Mouse (Mus musculus): ENCODE results near the gene Gm38431. TPM values are rescaled to one million over a fixed set of nuclear protein-coding genes. Genes with fewer than 3 reads are reported as not detected.
"Not testable (repeated sequence)": the region's sequence is repeated elsewhere in the genome, so short reads cannot be mapped to it uniquely, and the experiment has no call there.

Gene Gm38431
- polyA plus RNA-seq, 1 experiment from 2014 or later = 1.8 TPM

DNA sequence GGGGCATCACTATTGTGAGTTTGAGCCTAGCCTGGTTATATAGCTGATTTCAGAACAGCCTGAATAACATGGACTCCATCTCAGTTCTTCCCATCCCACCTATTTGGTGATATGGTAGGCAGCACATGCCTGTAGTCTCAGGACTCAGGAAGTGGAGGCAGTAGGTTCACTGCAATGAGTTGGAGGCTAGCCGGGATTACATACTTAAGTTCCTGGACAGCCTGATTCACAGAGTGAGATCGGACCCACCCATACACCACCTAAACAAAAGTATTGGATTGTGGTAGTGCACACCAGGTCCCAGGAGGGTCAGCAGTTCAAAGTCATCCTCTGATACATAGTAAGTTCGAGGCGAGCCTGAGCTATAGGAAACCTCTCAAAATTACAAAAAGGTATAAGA is 19.2 kb downstream of the Gm38431 start:
- Histone ChIP-seq H3K4me2 (replicated peaks) (peak overlapping the region; percentile 76), H3K9me3 (no peaks in the 10 kb centered on the region), H3K9ac (peak overlapping the region; percentile 88), H3K4me3 (peak overlapping the region; percentile 87), H3K27ac (0 out of 2 replicates have a peak overlapping the region, but pooled peaks have one; percentile 40), H3K27me3 (no peaks in the 10 kb centered on the region), H3K36me3 (peaks cover 60% of the 10 kb centered on the region), H3K4me1 (peaks cover 15% of the 10 kb centered on the region)
- WGBS = 16% methylated on average over 4 of the region's 4 CpGs
- ATAC-seq (ENCODE audit: low FRiP score, low read depth) = peak; percentile 8; the same call in 1 of the 2 replicates

DNA sequence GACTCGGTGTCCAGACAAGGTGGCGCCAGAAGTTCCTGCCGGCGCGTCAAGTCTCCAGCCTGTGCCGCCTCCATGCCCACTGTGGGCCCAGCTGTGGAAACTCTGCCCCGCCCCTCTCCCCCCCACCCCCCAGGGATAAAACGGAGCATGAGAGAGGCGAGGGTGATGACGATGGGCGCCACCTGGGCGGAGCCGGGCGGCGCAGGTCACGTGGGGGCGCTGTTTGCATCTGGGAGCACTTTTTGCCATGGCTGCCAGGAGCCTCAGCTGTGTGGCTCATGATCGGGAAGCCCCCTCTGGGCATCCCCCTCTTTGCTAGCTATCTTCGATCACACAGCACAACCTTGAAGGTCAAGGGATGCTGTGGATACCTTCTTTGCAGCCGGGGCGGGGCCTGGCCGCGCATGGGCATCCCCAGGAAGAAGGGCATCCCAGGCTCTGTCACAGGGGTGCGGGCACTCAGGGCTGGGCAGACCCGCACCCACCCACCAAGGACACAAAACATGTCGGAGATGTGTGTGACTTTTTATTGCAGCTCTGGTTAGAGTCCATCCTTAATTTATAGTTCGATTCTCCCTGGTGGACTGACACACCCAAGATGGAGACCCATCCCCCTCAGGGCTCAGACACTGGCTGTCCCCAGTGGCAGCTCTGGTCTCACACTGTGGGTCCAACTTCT is 24.7 kb downstream of the Gm38431 start, which contains the start of gene Zglp1:
Zglp1 (minus strand) TSS at position 88 of the 679 bp plus-strand sequence.
- no peak for ATAC-seq (ENCODE audit: low FRiP score, low read depth)
- Histone ChIP-seq H3K4me3 (no peak within 1 kb of the TSS), H3K27ac (no peak within 1 kb of the TSS), H3K36me3 (peaks cover 62% of the 10 kb centered on the region), H3K9me3 (no peaks in the 10 kb centered on the region), H3K4me1 (peaks cover 4% of the 10 kb centered on the region; the same call in 1 of the 2 replicates), H3K4me2 (replicated peaks) (no peak within 1 kb of the TSS), H3K27me3 (no peaks in the 10 kb centered on the region), H3K9ac (no peak within 1 kb of the TSS)
- 83% methylated on average over 27 of the region's 27 CpGs for WGBS

DNA sequence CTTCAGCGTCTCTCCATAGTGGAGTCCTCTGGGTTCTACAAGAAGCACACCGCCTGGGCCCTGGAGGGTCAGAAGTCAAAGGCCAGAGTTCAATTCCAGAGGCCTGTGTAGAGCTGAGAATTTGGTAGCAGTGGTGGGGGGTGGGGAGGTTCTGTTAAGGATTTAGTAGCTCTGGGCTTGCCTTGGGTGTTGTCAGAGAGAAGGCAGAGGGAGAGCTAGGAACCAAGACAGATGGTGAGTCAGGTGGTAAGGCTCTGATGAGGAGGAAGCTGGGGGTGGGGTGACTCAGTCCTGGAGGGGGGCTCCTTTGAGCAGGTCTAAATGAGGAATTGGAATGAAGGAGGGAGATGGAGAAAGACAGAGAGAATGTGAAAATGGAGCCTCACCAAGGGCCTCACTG is 28.9 kb downstream of the Gm38431 start:
- Histone ChIP-seq H3K36me3 (peaks cover 42% of the 10 kb centered on the region), H3K9me3 (no peaks in the 10 kb centered on the region), H3K4me3 (no peak overlapping the region), H3K27me3 (no peaks in the 10 kb centered on the region), H3K27ac (no peak overlapping the region), H3K9ac (no peak overlapping the region), H3K4me2 (replicated peaks) (no peak overlapping the region), H3K4me1 (no peaks in the 10 kb centered on the region)
- 78% methylated on average over 2 of the region's 2 CpGs for WGBS
- ATAC-seq (ENCODE audit: low FRiP score, low read depth) = no peak

GRCm38 (mm10) chr9:21051578-21051977 is 40.2 kb downstream of the Gm38431 start:
- Histone ChIP-seq H3K4me3 (no peak overlapping the region), H3K4me1 (no peaks in the 10 kb centered on the region), H3K9ac (no peak overlapping the region), H3K27me3 (peaks cover 2% of the 10 kb centered on the region; the same call in 1 of the 2 replicates), H3K36me3 (no peaks in the 10 kb centered on the region), H3K9me3 (no peaks in the 10 kb centered on the region), H3K27ac (no peak overlapping the region), H3K4me2 (replicated peaks) (no peak overlapping the region)
- no peak for ATAC-seq (ENCODE audit: low FRiP score, low read depth)
- 64% methylated on average over 10 of the region's 10 CpGs for WGBS

DNA sequence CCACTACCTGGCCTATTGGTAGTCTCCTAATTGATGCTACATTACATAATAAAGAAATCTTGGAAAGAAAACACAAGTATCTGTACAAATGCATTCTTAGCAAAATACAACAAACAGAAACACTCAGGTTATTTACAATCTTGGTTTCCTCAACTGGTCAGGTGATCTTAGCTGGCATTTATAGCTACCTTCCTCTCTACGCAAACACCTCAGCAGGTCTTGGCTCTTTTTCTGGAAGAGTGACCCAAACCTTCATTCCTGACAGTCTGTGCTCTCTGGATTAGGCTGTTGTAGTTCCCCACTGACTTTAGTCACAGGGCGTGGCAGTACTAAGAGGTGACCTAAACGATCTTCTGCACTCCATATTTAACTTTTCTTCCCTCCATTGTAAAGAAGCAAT is 46.6 kb downstream of the Gm38431 start:
- H3K36me3 ChIP-seq = no peaks in the 10 kb centered on the region
- no peak overlapping the region for H3K9ac ChIP-seq
- no peak overlapping the region for H3K4me3 ChIP-seq
- peaks cover 6% of the 10 kb centered on the region for H3K27me3 ChIP-seq
- no peak for ATAC-seq (ENCODE audit: low FRiP score, low read depth)
- no peak overlapping the region for H3K4me2 ChIP-seq (replicated peaks)
- no peak overlapping the region for H3K27ac ChIP-seq
- H3K9me3 ChIP-seq = no peaks in the 10 kb centered on the region
- H3K4me1 ChIP-seq = no peaks in the 10 kb centered on the region
- 82% methylated on average over 3 of the region's 3 CpGs for WGBS

- H3K9me3 ChIP-seq; H3K27ac ChIP-seq; H3K4me3 ChIP-seq; ATAC-seq (ENCODE audit: low FRiP score, low read depth); H3K4me1 ChIP-seq; H3K4me2 ChIP-seq (replicated peaks); H3K9ac ChIP-seq; H3K36me3 ChIP-seq: not testable (repeated sequence)
- peaks cover 10% of the 10 kb centered on the region for H3K27me3 ChIP-seq
- WGBS = 52% methylated on average over 1 of the region's 1 CpGs
Observed at GRCm38 (mm10) chr9:21044785-21045184, 47.0 kb downstream of the Gm38431 start.

- Histone ChIP-seq H3K9ac (no peak overlapping the region), H3K4me1 (no peaks in the 10 kb centered on the region), H3K9me3 (0 out of 2 replicates have a peak, but pooled peaks cover 5% of the 10 kb centered on the region), H3K36me3 (no peaks in the 10 kb centered on the region), H3K4me3 (no peak overlapping the region), H3K4me2 (replicated peaks) (no peak overlapping the region), H3K27me3 (peaks cover 22% of the 10 kb centered on the region), H3K27ac (no peak overlapping the region)
- ATAC-seq (ENCODE audit: low FRiP score, low read depth) = no peak
- 77% methylated on average over 4 of the region's 4 CpGs for WGBS
Observed at GRCm38 (mm10) chr9:21043563-21043962, 48.2 kb downstream of the Gm38431 start.

GRCm38 (mm10) chr9:21041308-21041707 is 50.5 kb downstream of the Gm38431 start:
- H3K9me3 ChIP-seq = 0 out of 2 replicates have a peak, but pooled peaks cover 5% of the 10 kb centered on the region
- peaks cover 17% of the 10 kb centered on the region for H3K4me1 ChIP-seq
- no peak overlapping the region for H3K27ac ChIP-seq
- no peak overlapping the region for H3K4me2 ChIP-seq (replicated peaks)
- H3K36me3 ChIP-seq = no peaks in the 10 kb centered on the region
- H3K27me3 ChIP-seq = peaks cover 45% of the 10 kb centered on the region
- 37% methylated on average over 4 of the region's 4 CpGs for WGBS
- no peak for ATAC-seq (ENCODE audit: low FRiP score, low read depth)
- no peak overlapping the region for H3K9ac ChIP-seq
- no peak overlapping the region for H3K4me3 ChIP-seq

DNA sequence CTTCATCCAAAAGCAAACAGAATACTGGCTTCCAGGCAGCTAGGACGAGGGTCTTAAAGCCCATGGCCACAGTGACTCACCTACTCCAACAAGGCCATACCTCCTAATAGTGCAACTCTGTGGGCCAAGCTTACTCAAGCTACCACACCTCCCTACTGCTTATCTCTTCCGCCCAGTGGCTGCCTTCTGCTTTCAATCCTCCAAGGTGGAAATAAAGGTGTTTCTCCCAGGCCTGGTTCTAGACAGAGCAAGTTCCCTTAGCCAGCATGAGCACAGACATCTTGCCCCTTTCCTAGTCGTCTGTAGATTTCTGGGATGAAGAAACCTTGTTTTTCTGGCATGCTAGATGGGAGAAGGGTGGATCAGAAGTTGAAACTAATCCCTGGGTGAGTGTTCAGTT is 52.0 kb downstream of the Gm38431 start:
- H3K4me3 ChIP-seq = no peak overlapping the region
- peaks cover 60% of the 10 kb centered on the region for H3K27me3 ChIP-seq
- no peak for ATAC-seq (ENCODE audit: low FRiP score, low read depth)
- H3K9ac ChIP-seq = no peak overlapping the region
- no peak overlapping the region for H3K27ac ChIP-seq
- H3K36me3 ChIP-seq = no peaks in the 10 kb centered on the region
- H3K4me1 ChIP-seq = peaks cover 22% of the 10 kb centered on the region
- WGBS = 73% methylated on average over 3 of the region's 3 CpGs
- H3K4me2 ChIP-seq (replicated peaks) = no peak overlapping the region
- H3K9me3 ChIP-seq = 0 out of 2 replicates have a peak, but pooled peaks cover 5% of the 10 kb centered on the region

DNA sequence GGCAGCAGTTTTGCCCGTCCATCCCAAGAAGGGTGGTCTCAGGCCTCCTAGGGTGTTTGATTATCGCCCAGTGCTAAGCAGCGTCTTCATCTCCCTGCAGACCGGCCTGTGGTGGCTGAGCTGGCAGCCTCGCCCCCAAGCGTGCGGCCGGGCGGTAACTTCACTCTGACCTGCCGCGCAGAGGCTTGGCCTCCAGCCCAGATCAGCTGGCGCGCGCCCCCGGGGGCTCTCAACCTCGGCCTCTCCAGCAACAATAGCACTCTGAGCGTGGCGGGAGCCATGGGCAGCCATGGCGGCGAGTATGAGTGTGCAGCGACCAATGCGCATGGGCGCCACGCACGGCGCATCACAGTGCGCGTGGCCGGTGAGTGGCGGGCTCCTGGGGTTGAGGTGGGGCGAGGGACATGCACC is 54.3 kb downstream of the Gm38431 start:
- WGBS = 2% methylated on average over 31 of the region's 31 CpGs
- Histone ChIP-seq H3K9ac (peak overlapping the region; percentile 51), H3K9me3 (0 out of 2 replicates have a peak, but pooled peaks cover 5% of the 10 kb centered on the region), H3K27ac (no peak overlapping the region), H3K27me3 (peaks cover 83% of the 10 kb centered on the region), H3K4me2 (replicated peaks) (peak overlapping the region; percentile 70), H3K4me3 (peak overlapping the region; percentile 45), H3K36me3 (no peaks in the 10 kb centered on the region), H3K4me1 (peaks cover 37% of the 10 kb centered on the region)
- ATAC-seq (ENCODE audit: low FRiP score, low read depth) = no peak

DNA sequence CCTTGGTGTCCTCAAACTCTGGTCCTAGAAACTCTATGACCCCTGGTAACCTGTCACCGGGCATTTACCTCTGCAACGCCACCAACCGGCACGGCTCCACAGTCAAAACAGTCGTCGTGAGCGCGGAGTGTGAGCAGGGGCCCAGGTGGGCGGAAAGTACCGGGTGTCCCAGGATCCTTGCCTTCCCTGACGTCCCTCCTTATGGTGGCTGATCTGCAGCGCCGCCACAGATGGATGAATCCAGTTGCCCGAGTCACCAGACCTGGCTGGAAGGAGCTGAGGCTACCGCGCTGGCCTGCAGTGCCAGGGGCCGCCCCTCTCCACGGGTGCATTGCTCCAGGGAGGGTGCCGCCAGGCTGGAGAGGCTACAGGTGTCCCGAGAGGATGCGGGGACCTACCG is 55.1 kb downstream of the Gm38431 start:
- H3K4me2 ChIP-seq (replicated peaks) = peak overlapping the region; percentile 70
- ATAC-seq (ENCODE audit: low FRiP score, low read depth) = no peak
- H3K4me3 ChIP-seq = peak overlapping the region; percentile 45

DNA sequence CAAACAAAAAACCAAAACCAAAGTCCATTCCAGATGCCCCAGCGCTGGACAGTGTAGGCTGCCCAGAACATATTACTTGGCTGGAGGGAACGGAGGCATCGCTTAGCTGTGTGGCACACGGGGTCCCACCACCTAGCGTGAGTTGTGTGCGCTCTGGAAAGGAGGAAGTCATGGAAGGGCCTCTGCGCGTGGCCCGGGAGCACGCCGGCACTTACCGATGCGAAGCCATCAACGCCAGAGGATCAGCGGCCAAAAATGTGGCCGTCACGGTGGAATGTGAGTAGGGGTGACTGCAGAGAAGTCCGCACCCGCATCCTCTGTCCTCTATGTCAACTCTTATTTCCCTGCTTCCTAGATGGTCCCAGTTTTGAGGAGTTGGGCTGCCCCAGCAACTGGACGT is 55.6 kb downstream of the Gm38431 start:
- H3K27ac ChIP-seq = no peak overlapping the region
- 0 out of 2 replicates have a peak, but pooled peaks cover 5% of the 10 kb centered on the region for H3K9me3 ChIP-seq
- no peak for ATAC-seq (ENCODE audit: low FRiP score, low read depth)
- H3K9ac ChIP-seq = no peak overlapping the region
- H3K36me3 ChIP-seq = no peaks in the 10 kb centered on the region
- no peak overlapping the region; the same call in 1 of the 2 replicates for H3K4me3 ChIP-seq
- 9% methylated on average over 20 of the region's 20 CpGs for WGBS
- no peak overlapping the region for H3K4me2 ChIP-seq (replicated peaks)
- H3K4me1 ChIP-seq = peaks cover 50% of the 10 kb centered on the region
- peaks cover 95% of the 10 kb centered on the region for H3K27me3 ChIP-seq

More for the DNA sequence above, 55.1 kb downstream of the Gm38431 start:
- Histone ChIP-seq H3K9ac (no peak overlapping the region), H3K4me1 (peaks cover 45% of the 10 kb centered on the region), H3K9me3 (0 out of 2 replicates have a peak, but pooled peaks cover 5% of the 10 kb centered on the region), H3K36me3 (no peaks in the 10 kb centered on the region), H3K27ac (no peak overlapping the region), H3K27me3 (peaks cover 91% of the 10 kb centered on the region)
- 3% methylated on average over 22 of the region's 22 CpGs for WGBS
